Mouse (Mus musculus) ES-E14 (cell line): ENCODE data around the gene March1.

Experiments used
- CHD2 ChIP-seq: IDR thresholded peaks from 2 replicates; pipeline ENCODE4 v1.6.1; 2014; ENCODE audit warnings: mild to moderate bottlenecking, low read depth, low read length, inconsistent platforms
- MAFK ChIP-seq: IDR thresholded peaks from 2 replicates; pipeline ENCODE4 v1.6.1; 2014; ENCODE audit warnings: mild to moderate bottlenecking, low read depth, low read length, inconsistent platforms; ENCODE audit not compliant: insufficient read depth
- ZC3H11A ChIP-seq: IDR thresholded peaks from 2 replicates; pipeline ENCODE4 v1.6.1; 2012; ENCODE audit warnings: low read depth, mild to moderate bottlenecking, inconsistent platforms, low read length, borderline replicate concordance
- ZNF384 ChIP-seq: IDR thresholded peaks from 2 replicates; pipeline ENCODE4 v1.6.1; 2012; ENCODE audit warnings: low read depth, low read length, inconsistent platforms

GRCm38 (mm10) chr8:66183454-66183853, 565.8 kb downstream of the March1 start:
- TF ChIP-seq CHD2 = no peak
- TF ChIP-seq ZC3H11A = no peak
- no peak for TF ChIP-seq ZNF384
- no peak for TF ChIP-seq MAFK
